Mouse (Mus musculus): ENCODE results near the gene Hist1h2an. TPM values are rescaled to one million over a fixed set of nuclear protein-coding genes. Genes with fewer than 3 reads are reported as not detected.

The Hist1h2an gene
- total RNA-seq, 2 experiments from 2014 or later = 94.5 to 114 TPM

Small RNA genes lying within 50 kb of the gene (microRNA-seq; reads per million reads assigned to microRNA genes)
- 0 reads per million in 2 experiments for gene Gm19658
- 0 reads per million in 2 experiments for gene Gm44346
- 0 reads per million in 2 experiments for gene Gm44454
- 0 reads per million in 2 experiments for gene Gm44466

Other genes starting within 250 kb of the Hist1h2an start
- not detected for gene Olfr1366, start 244.4 kb downstream of the Hist1h2an start, total RNA-seq (2021)
- gene Olfr1535, start 227.3 kb downstream of the Hist1h2an start, total RNA-seq (2021) = not detected
- not detected for gene Olfr1364, start 205.5 kb downstream of the Hist1h2an start, total RNA-seq (2021)
- not detected for gene Olfr1362, start 173.2 kb downstream of the Hist1h2an start, total RNA-seq (2021)
- gene Olfr11, start 144.7 kb downstream of the Hist1h2an start, total RNA-seq (2021) = not detected
- gene Olfr1361, start 123.8 kb downstream of the Hist1h2an start, total RNA-seq (2021) = not detected
- gene Olfr1360, start 109.8 kb downstream of the Hist1h2an start, total RNA-seq (2021) = not detected
- not detected for gene Olfr1359, start 89.1 kb downstream of the Hist1h2an start, total RNA-seq (2021)
- 100 to 1,000 TPM; 413 to 441 TPM for gene Hist1h2bl, start 71.1 kb downstream of the Hist1h2an start, total RNA-seq (2021)
- gene Hist1h2ai, start 70.8 kb downstream of the Hist1h2an start, total RNA-seq (2021) = 100 to 1,000 TPM; 376 to 467 TPM
- 100 to 1,000 TPM; 719 to 727 TPM for gene Hist1h3h, start 69.6 kb downstream of the Hist1h2an start, total RNA-seq (2021)
- 100 to 1,000 TPM; 135 to 139 TPM for gene Hist1h2bm, start 65.2 kb downstream of the Hist1h2an start, total RNA-seq (2021)
- 10 to 100 TPM; 84.6 to 87.5 TPM for gene Hist1h4j, start 52.2 kb downstream of the Hist1h2an start, total RNA-seq (2021)
- 1,000 to 10,000 TPM in 1 of 2 experiments, 100 to 1,000 TPM in 1; 995 to 1,039 TPM for gene Hist1h4k, start 36.7 kb downstream of the Hist1h2an start, total RNA-seq (2021)
- 100 to 1,000 TPM; 186 to 191 TPM for gene Hist1h2ak, start 33.4 kb downstream of the Hist1h2an start, total RNA-seq (2021)
- 100 to 1,000 TPM; 295 to 300 TPM for gene Hist1h2bn, start 33.1 kb downstream of the Hist1h2an start, total RNA-seq (2021)
- gene Hist1h1b, start 6.6 kb downstream of the Hist1h2an start, total RNA-seq (2021) = 100 to 1,000 TPM; 295 to 307 TPM
- 100 to 1,000 TPM; 504 to 518 TPM for gene Hist1h3i, start 3.8 kb downstream of the Hist1h2an start, total RNA-seq (2021)
- gene Hist1h2bp, start 243 bp upstream of the Hist1h2an start, total RNA-seq (2021) = 100 to 1,000 TPM; 213 to 224 TPM
- gene Hist1h2bq, start 23.0 kb upstream of the Hist1h2an start, total RNA-seq (2021) = 100 to 1,000 TPM; 420 to 457 TPM
- gene Hist1h2ao, start 23.2 kb upstream of the Hist1h2an start, total RNA-seq (2021) = not detected
- gene Hist1h4m, start 24.5 kb upstream of the Hist1h2an start, total RNA-seq (2021) = 100 to 1,000 TPM; 679 to 704 TPM
- 10 to 100 TPM; 54.0 to 56.5 TPM for gene Hist1h4n, start 45.0 kb upstream of the Hist1h2an start, total RNA-seq (2021)
- 100 to 1,000 TPM; 717 to 739 TPM for gene Hist1h2ap, start 46.3 kb upstream of the Hist1h2an start, total RNA-seq (2021)
- gene Hist1h2br, start 46.5 kb upstream of the Hist1h2an start, total RNA-seq (2021) = 100 to 1,000 TPM; 420 to 457 TPM
- 1 to 10 TPM; 3.9 TPM for gene Zfp184, start 157.9 kb upstream of the Hist1h2an start, total RNA-seq (2021)
- gene Pom121l2, start 194.0 kb upstream of the Hist1h2an start, total RNA-seq (2021) = not detected
- not detected for gene Prss16, start 222.5 kb upstream of the Hist1h2an start, total RNA-seq (2021)
- gene Hist1h2ah, start 248.3 kb upstream of the Hist1h2an start, total RNA-seq (2021) = 100 to 1,000 TPM; 504 to 579 TPM
- 100 to 1,000 TPM; 416 to 424 TPM for gene Hist1h2bk, start 248.7 kb upstream of the Hist1h2an start, total RNA-seq (2021)